Mouse (Mus musculus): ENCODE results near the gene Gm29133. TPM values are rescaled to one million over a fixed set of nuclear protein-coding genes. Genes with fewer than 3 reads are reported as not detected.

Gm29133 gene
- polyA plus RNA-seq, 1 experiment, result not detected

- H3K27ac ChIP-seq (ENCODE audit: insufficient read depth, low read length), result no peak overlapping the region
- no peaks in the 10 kb centered on the region for H3K27me3 ChIP-seq (ENCODE audit: control insufficient read depth, insufficient read depth, low read length)
- no peaks in the 10 kb centered on the region for H3K4me1 ChIP-seq (ENCODE audit: control insufficient read depth, insufficient read depth, low read length)
- DNase-seq, result no peak
- TF ChIP-seq CTCF (IDR thresholded peaks at IDR 0.05; ENCODE audit: borderline replicate concordance, insufficient read depth, low read depth, low read length) (no peak), POLR2A (IDR thresholded peaks at IDR 0.05; ENCODE audit: borderline replicate concordance, insufficient read depth, low read length) (no peak)
- no peak overlapping the region for H3K4me3 ChIP-seq (replicated peaks; ENCODE audit: insufficient read depth, low read depth, low read length)
- WGBS, result 83% methylated on average over 4 of the region's 4 CpGs
Observed at GRCm38 (mm10) chr3:75743664-75744437, 4.1 kb upstream of the Gm29133 start.

- H3K4me3 ChIP-seq (replicated peaks; ENCODE audit: insufficient read depth, low read depth, low read length), result no peak overlapping the region
- TF ChIP-seq CTCF (IDR thresholded peaks at IDR 0.05; ENCODE audit: borderline replicate concordance, insufficient read depth, low read depth, low read length), result no peak
- no peak for TF ChIP-seq POLR2A (IDR thresholded peaks at IDR 0.05; ENCODE audit: borderline replicate concordance, insufficient read depth, low read length)
- no peaks in the 10 kb centered on the region for H3K27me3 ChIP-seq (ENCODE audit: control insufficient read depth, insufficient read depth, low read length)
- H3K27ac ChIP-seq (ENCODE audit: insufficient read depth, low read length), result no peak overlapping the region
- WGBS, result 62% methylated on average over 2 of the region's 2 CpGs
- DNase-seq, result no peak
- H3K4me1 ChIP-seq (ENCODE audit: control insufficient read depth, insufficient read depth, low read length), result no peaks in the 10 kb centered on the region
Observed at GRCm38 (mm10) chr3:75745343-75745742, 2.7 kb upstream of the Gm29133 start.

- no peak overlapping the region for H3K4me3 ChIP-seq (replicated peaks; ENCODE audit: insufficient read depth, low read depth, low read length)
- H3K27me3 ChIP-seq (ENCODE audit: control insufficient read depth, insufficient read depth, low read length), result no peaks in the 10 kb centered on the region
- H3K27ac ChIP-seq (ENCODE audit: insufficient read depth, low read length), result no peak overlapping the region
- 65% methylated on average over 2 of the region's 2 CpGs for WGBS
- no peak for DNase-seq
- H3K4me1 ChIP-seq (ENCODE audit: control insufficient read depth, insufficient read depth, low read length), result no peaks in the 10 kb centered on the region
- no peak for TF ChIP-seq POLR2A (IDR thresholded peaks at IDR 0.05; ENCODE audit: borderline replicate concordance, insufficient read depth, low read length)
- TF ChIP-seq CTCF (IDR thresholded peaks at IDR 0.05; ENCODE audit: borderline replicate concordance, insufficient read depth, low read depth, low read length), result no peak
Observed at GRCm38 (mm10) chr3:75763351-75763750, 15.4 kb downstream of the Gm29133 start.

DNA sequence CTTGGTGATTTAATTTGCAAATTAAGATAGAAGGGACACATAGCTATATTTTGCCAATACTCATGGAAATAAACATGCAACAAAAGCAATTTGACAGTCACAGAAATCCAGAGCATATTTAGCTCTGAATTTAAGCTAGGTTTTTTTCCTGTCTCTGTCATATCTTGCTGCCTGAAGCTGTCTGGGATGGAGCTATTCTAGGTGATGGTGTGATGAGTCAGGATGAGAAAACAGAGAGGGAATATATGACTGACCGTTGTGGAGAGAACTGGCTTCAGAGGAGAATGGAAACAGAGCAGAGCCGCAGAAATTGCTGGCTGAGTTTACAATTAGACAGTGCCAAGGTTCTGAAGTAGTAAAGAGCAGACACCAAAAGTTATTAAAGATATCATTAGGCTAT, 26.3 kb downstream of the Gm29133 start:
- TF ChIP-seq POLR2A (IDR thresholded peaks at IDR 0.05; ENCODE audit: borderline replicate concordance, insufficient read depth, low read length) (no peak), CTCF (IDR thresholded peaks at IDR 0.05; ENCODE audit: borderline replicate concordance, insufficient read depth, low read depth, low read length) (no peak)
- Histone ChIP-seq H3K27me3 (ENCODE audit: control insufficient read depth, insufficient read depth, low read length) (no peaks in the 10 kb centered on the region), H3K27ac (ENCODE audit: insufficient read depth, low read length) (no peak overlapping the region), H3K4me3 (replicated peaks; ENCODE audit: insufficient read depth, low read depth, low read length) (no peak overlapping the region), H3K4me1 (ENCODE audit: control insufficient read depth, insufficient read depth, low read length) (no peaks in the 10 kb centered on the region)
- 78% methylated on average over 2 of the region's 2 CpGs for WGBS
- DNase-seq, result no peak

GRCm38 (mm10) chr3:75808001-75808400, 60.0 kb downstream of the Gm29133 start:
- no peak for DNase-seq
- Histone ChIP-seq H3K4me3 (replicated peaks; ENCODE audit: insufficient read depth, low read depth, low read length) (no peak overlapping the region), H3K27me3 (ENCODE audit: control insufficient read depth, insufficient read depth, low read length) (no peaks in the 10 kb centered on the region; the same call in 1 of the 2 replicates), H3K4me1 (ENCODE audit: control insufficient read depth, insufficient read depth, low read length) (no peaks in the 10 kb centered on the region), H3K27ac (ENCODE audit: insufficient read depth, low read length) (no peak overlapping the region)
- TF ChIP-seq CTCF (IDR thresholded peaks at IDR 0.05; ENCODE audit: borderline replicate concordance, insufficient read depth, low read depth, low read length) (no peak), POLR2A (IDR thresholded peaks at IDR 0.05; ENCODE audit: borderline replicate concordance, insufficient read depth, low read length) (no peak)

GRCm38 (mm10) chr3:75823934-75824333, 75.9 kb downstream of the Gm29133 start:
- H3K4me3 ChIP-seq (replicated peaks; ENCODE audit: insufficient read depth, low read depth, low read length), result no peak overlapping the region
- H3K27ac ChIP-seq (ENCODE audit: insufficient read depth, low read length), result no peak overlapping the region
- no peaks in the 10 kb centered on the region for H3K27me3 ChIP-seq (ENCODE audit: control insufficient read depth, insufficient read depth, low read length)
- WGBS, result 89% methylated on average over 1 of the region's 1 CpGs
- TF ChIP-seq CTCF (IDR thresholded peaks at IDR 0.05; ENCODE audit: borderline replicate concordance, insufficient read depth, low read depth, low read length), result no peak
- TF ChIP-seq POLR2A (IDR thresholded peaks at IDR 0.05; ENCODE audit: borderline replicate concordance, insufficient read depth, low read length), result no peak
- H3K4me1 ChIP-seq (ENCODE audit: control insufficient read depth, insufficient read depth, low read length), result no peaks in the 10 kb centered on the region
- DNase-seq, result no peak

- Histone ChIP-seq H3K27ac (ENCODE audit: insufficient read depth, low read length) (no peak overlapping the region), H3K27me3 (ENCODE audit: control insufficient read depth, insufficient read depth, low read length) (no peaks in the 10 kb centered on the region), H3K4me1 (ENCODE audit: control insufficient read depth, insufficient read depth, low read length) (no peaks in the 10 kb centered on the region), H3K4me3 (replicated peaks; ENCODE audit: insufficient read depth, low read depth, low read length) (no peak overlapping the region)
- no peak for DNase-seq
- WGBS, result 80% methylated on average over 1 of the region's 1 CpGs
- no peak for TF ChIP-seq POLR2A (IDR thresholded peaks at IDR 0.05; ENCODE audit: borderline replicate concordance, insufficient read depth, low read length)
- TF ChIP-seq CTCF (IDR thresholded peaks at IDR 0.05; ENCODE audit: borderline replicate concordance, insufficient read depth, low read depth, low read length), result no peak
Observed at GRCm38 (mm10) chr3:75824458-75824857, 76.5 kb downstream of the Gm29133 start.

DNA sequence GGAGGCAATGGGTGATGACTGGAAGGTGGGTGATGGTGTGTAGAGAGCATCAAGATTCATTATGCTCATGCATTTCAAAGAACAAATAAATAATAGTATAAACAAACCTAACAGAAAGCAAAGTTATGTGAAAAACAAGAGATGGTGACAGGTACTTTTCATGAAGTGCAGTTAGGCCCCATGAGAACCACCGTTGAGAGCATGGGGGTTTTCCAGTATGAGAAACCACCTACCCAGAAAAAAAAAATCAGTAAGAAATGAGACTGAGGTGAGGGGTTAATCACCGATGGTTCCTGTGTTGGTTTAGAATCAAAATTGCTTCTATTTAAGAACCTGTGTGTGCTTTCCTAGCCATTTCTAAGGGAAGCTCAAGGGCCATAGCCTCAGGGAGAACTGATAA, 86.8 kb downstream of the Gm29133 start:
- Histone ChIP-seq H3K27me3 (ENCODE audit: control insufficient read depth, insufficient read depth, low read length) (no peaks in the 10 kb centered on the region), H3K4me1 (ENCODE audit: control insufficient read depth, insufficient read depth, low read length) (no peaks in the 10 kb centered on the region), H3K4me3 (replicated peaks; ENCODE audit: insufficient read depth, low read depth, low read length) (no peak overlapping the region), H3K27ac (ENCODE audit: insufficient read depth, low read length) (no peak overlapping the region)
- no peak for DNase-seq
- TF ChIP-seq CTCF (IDR thresholded peaks at IDR 0.05; ENCODE audit: borderline replicate concordance, insufficient read depth, low read depth, low read length) (no peak), POLR2A (IDR thresholded peaks at IDR 0.05; ENCODE audit: borderline replicate concordance, insufficient read depth, low read length) (no peak)
- 92% methylated on average over 2 of the region's 2 CpGs for WGBS

All from cerebellum, adult 2 months (tissue).